In the genomic region with DNA sequence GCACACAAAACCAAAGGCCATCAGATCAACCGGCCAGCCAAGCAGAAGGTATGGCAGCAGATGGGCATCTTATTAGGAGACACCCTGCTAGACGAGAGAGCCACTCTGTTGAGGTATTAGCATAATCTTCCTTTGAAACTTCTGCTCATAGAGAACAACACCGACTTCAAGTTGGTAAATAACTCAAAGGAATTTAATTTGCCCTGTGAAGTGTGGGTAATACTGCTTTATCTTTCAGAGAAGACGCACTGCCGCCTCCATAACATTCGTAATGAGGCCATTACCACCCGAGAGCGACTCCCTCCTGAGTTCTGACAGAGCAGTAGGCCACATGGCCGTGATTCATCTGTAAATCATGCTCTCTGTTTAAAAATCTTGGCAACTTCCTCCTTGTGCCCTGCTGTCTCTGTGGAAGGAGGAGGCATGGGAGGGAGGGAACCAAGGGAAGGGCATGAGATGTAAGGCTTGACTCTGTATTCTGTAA, we compare ENCODE assay signal across 7 mouse cellular contexts.
DNase-seq lines count a peak whose midpoint lies in the region; ATAC-seq and TF ChIP-seq lines count a peak whose summit lies in the region.

No protein-coding gene starts in this region.

- peaks cover 13% of the 10 kb centered on the region; the same call in 1 of the 2 replicates for H3K4me1 ChIP-seq in lung, postnatal 0 days (ENCODE audit: insufficient read depth, low read depth, low read length)
- H3K4me1 ChIP-seq in forebrain, embryonic 16.5 days (replicated peaks; ENCODE audit: control insufficient read depth, insufficient read depth, low read length): peaks cover 9% of the 10 kb centered on the region
- H3K4me1 ChIP-seq in neural tube, embryonic 15.5 days: peaks cover 20% of the 10 kb centered on the region

- H3K4me2 ChIP-seq in lung, postnatal 0 days (replicated peaks; ENCODE audit: low read depth, low read length): no peak overlapping the region
- H3K4me2 ChIP-seq in forebrain, embryonic 16.5 days (ENCODE audit: low read length): no peak overlapping the region
- no peak overlapping the region for H3K4me2 ChIP-seq in neural tube, embryonic 15.5 days

- no peak for ATAC-seq in lung, postnatal 0 days
- ATAC-seq in forebrain, embryonic 16.5 days: peak; percentile 83
- peak; percentile 73 for ATAC-seq in neural tube, embryonic 15.5 days (ENCODE audit: low FRiP score)

- TF ChIP-seq CTCF in lung, postnatal 0 days (IDR thresholded peaks at IDR 0.05): no peak

- H3K27ac ChIP-seq in lung, postnatal 0 days (ENCODE audit: low read length): no peak overlapping the region
- peak overlapping the region; percentile 69 for H3K27ac ChIP-seq in forebrain, embryonic 16.5 days (ENCODE audit: low read length)
- peak overlapping the region; percentile 45; the same call in 1 of the 2 replicates for H3K27ac ChIP-seq in neural tube, embryonic 15.5 days (replicated peaks)

- H3K27me3 ChIP-seq in lung, postnatal 0 days (replicated peaks; ENCODE audit: insufficient read depth, low read length): no peaks in the 10 kb centered on the region
- no peaks in the 10 kb centered on the region for H3K27me3 ChIP-seq in forebrain, embryonic 16.5 days (replicated peaks; ENCODE audit: control insufficient read depth, insufficient read depth, low read length)
- no peaks in the 10 kb centered on the region for H3K27me3 ChIP-seq in neural tube, embryonic 15.5 days (replicated peaks)

- peak; percentile 64 for DNase-seq in lung, postnatal 0 days (ENCODE audit: low spot score)
- no peak for DNase-seq in lung, postnatal 14 days
- peak; percentile 61 to 75 for DNase-seq in cerebellum, adult 18-20 months
- no peak for DNase-seq in spleen, adult 12 weeks (ENCODE audit: low spot score)
- no peak for DNase-seq in kidney, postnatal 36 days

- H3K36me3 ChIP-seq in lung, postnatal 0 days (ENCODE audit: insufficient read depth, low read length): no peaks in the 10 kb centered on the region
- H3K36me3 ChIP-seq in forebrain, embryonic 16.5 days (ENCODE audit: control insufficient read depth, insufficient read depth): no peaks in the 10 kb centered on the region
- H3K36me3 ChIP-seq in neural tube, embryonic 15.5 days: no peaks in the 10 kb centered on the region

- no peaks in the 10 kb centered on the region for H3K9me3 ChIP-seq in lung, postnatal 0 days (ENCODE audit: low read length)
- H3K9me3 ChIP-seq in forebrain, embryonic 16.5 days (ENCODE audit: control insufficient read depth, low read length): peaks cover 5% of the 10 kb centered on the region; the same call in 1 of the 2 replicates
- H3K9me3 ChIP-seq in neural tube, embryonic 15.5 days (replicated peaks): no peaks in the 10 kb centered on the region

- TF ChIP-seq EP300 in lung, postnatal 0 days (IDR thresholded peaks at IDR 0.05): no peak

- H3K9ac ChIP-seq in lung, postnatal 0 days (replicated peaks; ENCODE audit: low read depth): no peak overlapping the region
- H3K9ac ChIP-seq in forebrain, embryonic 16.5 days (replicated peaks; ENCODE audit: low read depth, low read length): no peak overlapping the region
- H3K9ac ChIP-seq in neural tube, embryonic 15.5 days (replicated peaks): no peak overlapping the region

- WGBS in lung, postnatal 0 days: 57% methylated on average over 9 of the region's 9 CpGs
- 21% methylated on average over 9 of the region's 9 CpGs for WGBS in forebrain, embryonic 16.5 days
- 11% methylated on average over 9 of the region's 9 CpGs for WGBS in neural tube, embryonic 15.5 days

- H3K4me3 ChIP-seq in lung, postnatal 0 days (ENCODE audit: low read depth, low read length): no peak overlapping the region
- no peak overlapping the region for H3K4me3 ChIP-seq in forebrain, embryonic 16.5 days (replicated peaks; ENCODE audit: low read length)
- no peak overlapping the region for H3K4me3 ChIP-seq in neural tube, embryonic 15.5 days (replicated peaks)

Comparison
In these comparisons a context has a peak if more than half of its experiments do, and no peak if none do; other contexts are left out.
1. DNase-seq: peak in lung, postnatal 0 days (single experiment) and cerebellum, adult 18-20 months (2 of 2); none in lung, postnatal 14 days (single experiment), spleen, adult 12 weeks (single experiment) and kidney, postnatal 36 days (0 of 2).